Mouse (Mus musculus): ENCODE results near the gene Zfp692.

- TF ChIP-seq POLR2A (IDR thresholded peaks at IDR 0.05; ENCODE audit: low read depth, low read length): no peak
- no peak for TF ChIP-seq CTCF (conservative IDR thresholded peaks at IDR 0.05; ENCODE audit: insufficient read depth, insufficient read length, low read depth, low read length)
These were observed 27.9 kb downstream of the Zfp692 start for GRCm38 (mm10) chr11:58334746-58335145.
